Mouse (Mus musculus): ENCODE measurements around the gene Ldhal6b. TPM values are rescaled to one million over a fixed set of nuclear protein-coding genes. Genes with fewer than 3 reads are reported as not detected.

Gene Ldhal6b
- total and polyA plus RNA-seq, 3 experiments, result 0.31 TPM; not detected in 2

DNA sequence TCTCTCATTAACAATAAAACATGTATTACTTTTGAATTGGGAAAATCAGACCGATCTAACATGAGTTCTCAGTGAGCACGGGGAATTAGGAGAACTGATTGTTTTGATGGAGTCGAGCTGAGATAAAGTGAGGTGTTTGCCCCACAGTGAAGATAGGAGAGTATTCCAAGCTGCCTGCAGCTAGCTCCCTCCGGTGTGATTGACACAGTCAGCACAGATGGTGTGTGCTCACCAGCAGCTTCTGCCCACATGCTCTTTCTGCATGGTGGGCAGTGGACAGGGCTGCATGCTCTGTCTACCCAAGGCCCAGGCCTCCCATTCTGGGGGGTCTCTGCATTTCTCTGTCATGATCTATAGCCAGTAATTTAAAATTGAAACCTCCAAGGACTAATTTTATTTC lies 35.1 kb upstream of the Ldhal6b start:
- Histone ChIP-seq H3K36me3 (ENCODE audit: control insufficient read depth in 1 of 2, insufficient read depth in 2 of 2, low read length in 2 of 2) (no peaks in the 10 kb centered on the region), H3K79me2 (ENCODE audit: control insufficient read depth, insufficient read depth, low read length, poor library complexity) (no peaks in the 10 kb centered on the region), H3K9me3 (replicated peaks; ENCODE audit: insufficient read depth, low read length) (no peaks in the 10 kb centered on the region), H3K4me3 (ENCODE audit: control insufficient read depth in 1 of 2, insufficient read depth in 1 of 2, low read depth in 2 of 2, low read length in 2 of 2) (no peak overlapping the region), H3K27ac (ENCODE audit: control insufficient read depth, low read depth, low read length) (no peak overlapping the region), H3K9ac (ENCODE audit: control insufficient read depth, low read depth, low read length, poor library complexity, severe bottlenecking) (no peak overlapping the region), H3K4me1 (ENCODE audit: control insufficient read depth in 1 of 2, insufficient read depth in 2 of 2, low read length in 2 of 2) (no peaks in the 10 kb centered on the region), H3K27me3 (ENCODE audit: control insufficient read depth in 1 of 2, insufficient read depth in 2 of 2, low read length in 2 of 2) (peaks cover 2% of the 10 kb centered on the region in 2 experiments; a peak in 1 of 4 replicates)
- TF ChIP-seq SIN3A (IDR thresholded peaks at IDR 0.05; ENCODE audit: low read length), result no peak
- no peak for TF ChIP-seq ELF1 (IDR thresholded peaks at IDR 0.05; ENCODE audit: low read depth, low read length)
- no peak for TF ChIP-seq ZC3H11A (IDR thresholded peaks at IDR 0.05; ENCODE audit: low read depth, low read length)
- no peak for TF ChIP-seq RCOR1 (IDR thresholded peaks at IDR 0.05; ENCODE audit: low read depth, low read length)
- no peak for TF ChIP-seq MEF2A (IDR thresholded peaks at IDR 0.05; ENCODE audit: extremely low read depth, insufficient replicate concordance, low read depth, low read length, poor library complexity, severe bottlenecking)
- TF ChIP-seq USF2 (IDR thresholded peaks at IDR 0.05; ENCODE audit: borderline replicate concordance in 1 of 2, insufficient read depth in 1 of 2, low read depth in 1 of 2, low read length in 2 of 2), result no peak
- no peak for TF ChIP-seq JUND (IDR thresholded peaks at IDR 0.05; ENCODE audit: low read depth, low read length)
- no peak for TF ChIP-seq KAT2A (conservative IDR thresholded peaks at IDR 0.05; ENCODE audit: low read depth, low read length)
- no peak for TF ChIP-seq RAD21 (IDR thresholded peaks at IDR 0.05; ENCODE audit: low read depth, low read length)
- no peak for TF ChIP-seq POLR2A (IDR thresholded peaks at IDR 0.05; ENCODE audit: control insufficient read depth in 1 of 2, insufficient read depth in 1 of 2, low read depth in 1 of 2, low read length in 2 of 2, poor library complexity in 1 of 2)
- TF ChIP-seq HCFC1 (IDR thresholded peaks at IDR 0.05; ENCODE audit: low read depth, low read length), result no peak
- no peak for TF ChIP-seq MXI1 (IDR thresholded peaks at IDR 0.05; ENCODE audit: low read depth, low read length)
- TF ChIP-seq CTCF (IDR thresholded peaks at IDR 0.05 in 2 of 3, conservative IDR thresholded peaks at IDR 0.05 in 1 of 3; ENCODE audit: control insufficient read depth in 1 of 3, insufficient read depth in 1 of 3, low read depth in 2 of 3, low read length in 3 of 3, poor library complexity in 1 of 3, severe bottlenecking in 1 of 3), result no peak
- no peak for TF ChIP-seq ETS1 (IDR thresholded peaks at IDR 0.05; ENCODE audit: low read depth, low read length)
- DNase-seq (ENCODE audit: low read depth, low spot score), result no peak

DNA sequence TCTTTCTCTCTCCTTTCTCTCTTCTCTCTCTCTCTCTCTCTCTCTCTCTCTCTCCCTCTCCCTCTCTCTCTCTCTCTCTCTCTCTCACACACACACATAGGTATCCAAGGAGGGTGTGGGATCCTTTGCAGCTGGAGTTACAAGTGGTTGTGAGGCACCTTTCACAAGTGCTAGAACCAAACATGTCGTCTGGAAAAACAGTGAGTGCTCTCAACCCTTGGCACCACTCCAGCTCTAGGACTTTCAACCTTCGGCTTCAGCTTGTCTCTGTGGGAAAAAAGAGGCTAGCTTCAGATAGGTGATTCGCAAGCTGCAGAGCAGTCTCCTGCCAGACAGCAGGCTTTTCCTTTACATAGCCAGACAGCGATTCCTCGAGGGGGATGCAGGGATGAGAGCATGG lies 25.2 kb upstream of the Ldhal6b start:
- Histone ChIP-seq H3K36me3 (ENCODE audit: control insufficient read depth in 1 of 2, insufficient read depth in 2 of 2, low read length in 2 of 2) (peaks cover 0 to 9% of the 10 kb centered on the region in 2 experiments; a peak in 2 of 4 replicates), H3K27me3 (ENCODE audit: control insufficient read depth in 1 of 2, insufficient read depth in 2 of 2, low read length in 2 of 2) (peaks cover 0 to 3% of the 10 kb centered on the region in 2 experiments; a peak in 2 of 4 replicates)

More for the DNA sequence above, 25.2 kb upstream of the Ldhal6b start:
- TF ChIP-seq SIN3A (IDR thresholded peaks at IDR 0.05; ENCODE audit: low read length) (no peak), KAT2A (conservative IDR thresholded peaks at IDR 0.05; ENCODE audit: low read depth, low read length) (no peak), RAD21 (IDR thresholded peaks at IDR 0.05; ENCODE audit: low read depth, low read length) (no peak), POLR2AphosphoS2 (IDR thresholded peaks at IDR 0.05; ENCODE audit: low read length) (no peak), MAFK (IDR thresholded peaks at IDR 0.05; ENCODE audit: borderline replicate concordance, low read depth, low read length) (no peak), GABPA (IDR thresholded peaks at IDR 0.05; ENCODE audit: low read depth, low read length) (no peak), UBTF (IDR thresholded peaks at IDR 0.05; ENCODE audit: borderline replicate concordance, insufficient read depth, low read depth, low read length) (no peak), SMC3 (IDR thresholded peaks at IDR 0.05; ENCODE audit: low read depth, low read length) (no peak), GATA1 (IDR thresholded peaks at IDR 0.05; ENCODE audit: low read depth, low read length) (no peak), MAX (IDR thresholded peaks at IDR 0.05; ENCODE audit: low read length) (no peak), CHD1 (IDR thresholded peaks at IDR 0.05; ENCODE audit: low read depth, low read length) (no peak)
- H3K9me3 ChIP-seq (replicated peaks; ENCODE audit: insufficient read depth, low read length), result no peaks in the 10 kb centered on the region
- H3K27ac ChIP-seq (ENCODE audit: control insufficient read depth, low read depth, low read length), result no peak overlapping the region
- peaks cover 0 to 3% of the 10 kb centered on the region in 2 experiments; a peak in 1 of 4 replicates for H3K4me1 ChIP-seq (ENCODE audit: control insufficient read depth in 1 of 2, insufficient read depth in 2 of 2, low read length in 2 of 2)
- H3K4me3 ChIP-seq (ENCODE audit: control insufficient read depth in 1 of 2, insufficient read depth in 1 of 2, low read depth in 2 of 2, low read length in 2 of 2), result no peak overlapping the region
- H3K9ac ChIP-seq (ENCODE audit: control insufficient read depth, low read depth, low read length, poor library complexity, severe bottlenecking), result no peak overlapping the region
- peaks cover 7% of the 10 kb centered on the region for H3K79me2 ChIP-seq (ENCODE audit: control insufficient read depth, insufficient read depth, low read length, poor library complexity)
- no peak for DNase-seq (ENCODE audit: low read depth, low spot score)

Data from MEL (cell line).